Mouse (Mus musculus) kidney, adult 2 months (tissue): ENCODE data around the gene Mllt11.

Source experiments
- CTCF ChIP-seq: fragments of 200-500 bp; conservative IDR thresholded peaks from 2 replicates; pipeline ENCODE4 v1.5.1; 2011; ENCODE audit warnings: low read depth, mild to moderate bottlenecking, control low read depth, low read length, moderate library complexity, mixed read lengths; ENCODE audit not compliant: insufficient read depth, insufficient read length
- POLR2A ChIP-seq: fragments of 200-500 bp; IDR thresholded peaks from one replicate; pipeline ENCODE4 v1.6.1; 2011; ENCODE audit warnings: low read depth, low read length, control low read depth

- TF ChIP-seq POLR2A (no peak), CTCF (no peak)
These were observed 25.0 kb upstream of the Mllt11 start for GRCm38 (mm10) chr3:95256931-95257330.
